Mouse (Mus musculus): ENCODE results near the gene Hyal2. TPM values are rescaled to one million over a fixed set of nuclear protein-coding genes. Genes with fewer than 3 reads are reported as not detected.

Hyal2 gene
- polyA plus RNA-seq (2012; ENCODE audit: low replicate concordance), result 67.5 and 96.1 TPM in 2 replicates

GRCm38 (mm10) chr9:107567702-107568319, at the start of gene Hyal2:
TSS of gene Hyal2 (plus strand) at chr9:107567945.

GRCm38 (mm10) chr9:107533791-107534407, 33.8 kb upstream of the Hyal2 start, which contains the start of gene Tmem115:
TSS of gene Tmem115 (plus strand) at chr9:107533945.

GRCm38 (mm10) chr9:107541474-107542351, 26.0 kb upstream of the Hyal2 start, which contains the start of the genes Cyb561d2 and Nprl2:
TSS of gene Cyb561d2 (minus strand) at chr9:107542193.
TSS of gene Nprl2 (plus strand) at chr9:107542226.

GRCm38 (mm10) chr9:107547026-107547425, 20.7 kb upstream of the Hyal2 start, which contains the start of gene Zmynd10:
TSS of gene Zmynd10 (plus strand) at chr9:107547298.

GRCm38 (mm10) chr9:107551117-107551889, 16.4 kb upstream of the Hyal2 start, which contains the start of gene Rassf1:
TSS of gene Rassf1 (plus strand) at chr9:107551555.

GRCm38 (mm10) chr9:107563029-107563581, 4.6 kb upstream of the Hyal2 start, which contains the start of gene Tusc2:
TSS of gene Tusc2 (plus strand) at chr9:107563255.

GRCm38 (mm10) chr9:107576357-107577107, 8.8 kb downstream of the Hyal2 start, which contains the start of gene Hyal1:
TSS of gene Hyal1 (plus strand) at chr9:107576927.

GRCm38 (mm10) chr9:107578587-107578986, 10.8 kb downstream of the Hyal2 start, which contains the start of gene Naa80:
TSS of gene Naa80 (plus strand) at chr9:107578887.

GRCm38 (mm10) chr9:107580501-107581317, 13.0 kb downstream of the Hyal2 start, which contains the start of gene Hyal3:
TSS of gene Hyal3 (plus strand) at chr9:107580818.

GRCm38 (mm10) chr9:107586974-107587832, 19.5 kb downstream of the Hyal2 start, which contains the start of gene Ifrd2:
TSS of gene Ifrd2 (plus strand) at chr9:107587642.

GRCm38 (mm10) chr9:107608741-107609432, 41.1 kb downstream of the Hyal2 start, which contains the start of gene Sema3b:
TSS of gene Sema3b (minus strand) at chr9:107609229.

Other genes with a start within 250 kb of the Hyal2 start
- gene Hemk1, start 229.6 kb upstream of the Hyal2 start, polyA plus RNA-seq (2012; ENCODE audit: low replicate concordance), result 4.1 and 4.5 TPM in 2 replicates
- gene 6430571L13Rik, start 227.3 kb upstream of the Hyal2 start, polyA plus RNA-seq (2012; ENCODE audit: low replicate concordance), result 0.07 TPM in 1 of 2 replicates, not detected in the other
- gene Cacna2d2, start 168.3 kb upstream of the Hyal2 start, polyA plus RNA-seq (2012; ENCODE audit: low replicate concordance), result 0.28 and 4.1 TPM in 2 replicates
- 35.1 and 38.3 TPM in 2 replicates for gene Tmem115, start 34.0 kb upstream of the Hyal2 start, polyA plus RNA-seq (2012; ENCODE audit: low replicate concordance)
- 13.2 and 19.1 TPM in 2 replicates for gene Cyb561d2, start 25.8 kb upstream of the Hyal2 start, polyA plus RNA-seq (2012; ENCODE audit: low replicate concordance)
- gene Nprl2, start 25.7 kb upstream of the Hyal2 start, polyA plus RNA-seq (2012; ENCODE audit: low replicate concordance), result 0.42 and 1.4 TPM in 2 replicates
- 2.2 TPM in 1 of 2 replicates, not detected in the other for gene Zmynd10, start 20.6 kb upstream of the Hyal2 start, polyA plus RNA-seq (2012; ENCODE audit: low replicate concordance)
- gene Rassf1, start 16.4 kb upstream of the Hyal2 start, polyA plus RNA-seq (2012; ENCODE audit: low replicate concordance), result 12.4 and 15.7 TPM in 2 replicates
- gene Tusc2, start 4.7 kb upstream of the Hyal2 start, polyA plus RNA-seq (2012; ENCODE audit: low replicate concordance), result 39.9 and 55.8 TPM in 2 replicates
- gene Hyal1, start 9.0 kb downstream of the Hyal2 start, polyA plus RNA-seq (2012; ENCODE audit: low replicate concordance), result 3.4 and 3.5 TPM in 2 replicates
- gene Naa80, start 10.9 kb downstream of the Hyal2 start, polyA plus RNA-seq (2012; ENCODE audit: low replicate concordance), result 94.0 and 121 TPM in 2 replicates
- 1.1 TPM in 1 of 2 replicates, not detected in the other for gene Hyal3, start 12.9 kb downstream of the Hyal2 start, polyA plus RNA-seq (2012; ENCODE audit: low replicate concordance)
- gene Ifrd2, start 19.7 kb downstream of the Hyal2 start, polyA plus RNA-seq (2012; ENCODE audit: low replicate concordance), result 258 and 340 TPM in 2 replicates
- gene Sema3b, start 41.3 kb downstream of the Hyal2 start, polyA plus RNA-seq (2012; ENCODE audit: low replicate concordance), result not detected in 2 replicates
- 672 and 886 TPM in 2 replicates for gene Gnai2, start 67.4 kb downstream of the Hyal2 start, polyA plus RNA-seq (2012; ENCODE audit: low replicate concordance)
- not detected in 2 replicates for gene Slc38a3, start 101.6 kb downstream of the Hyal2 start, polyA plus RNA-seq (2012; ENCODE audit: low replicate concordance)
- not detected in 2 replicates for gene Gnat1, start 111.8 kb downstream of the Hyal2 start, polyA plus RNA-seq (2012; ENCODE audit: low replicate concordance)
- 7.2 and 12.4 TPM in 2 replicates for gene Sema3f, start 142.5 kb downstream of the Hyal2 start, polyA plus RNA-seq (2012; ENCODE audit: low replicate concordance)
- 23.3 and 38.8 TPM in 2 replicates for gene Rbm5, start 203.1 kb downstream of the Hyal2 start, polyA plus RNA-seq (2012; ENCODE audit: low replicate concordance)

Measured in leukemia stem cell, adult 10-12 weeks (primary cell).